ENCODE assay signal across 9 mouse cellular contexts in genomic region chr7:16463214-16463613, GRCm38 (mm10). TPM values are rescaled to one million over a fixed set of nuclear protein-coding genes. Genes with fewer than 3 reads are reported as not detected.
DNase-seq lines count a peak whose midpoint lies in the region; ATAC-seq and TF ChIP-seq lines count a peak whose summit lies in the region.
"Had no signal": no experiment of that assay in that cellular context is flagged by ENCODE, and none has a peak within 500 bp of the region (broad histone marks: within the 10 kb centered on the region; RNA-seq: fewer than 3 reads in every experiment).

No protein-coding gene starts in this region.

- H3K9ac ChIP-seq in lung, embryonic 16.5 days (ENCODE audit: low read length), result no peak overlapping the region

- peaks cover 3% of the 10 kb centered on the region; the same call in 1 of the 2 replicates for H3K27me3 ChIP-seq in lung, embryonic 16.5 days (ENCODE audit: control insufficient read depth, insufficient read depth, low read depth, low read length)
- no peaks in the 10 kb centered on the region for H3K27me3 ChIP-seq in thymus, adult 2 months (ENCODE audit: control insufficient read depth, insufficient read depth, low read length)

- TF ChIP-seq POLR2A in thymus, adult 2 months (IDR thresholded peaks at IDR 0.05; ENCODE audit: control insufficient read depth, extremely low read depth, insufficient read depth, low read length, poor library complexity), result no peak

- DNase-seq in B cell, adult 2 months, result peak; percentile 89 to 90
- DNase-seq in adrenal gland, adult 18-20 months (ENCODE audit: low spot score in 2 of 2), result peak; percentile 79 to 85
- DNase-seq in embryo, embryonic 11.5 days (ENCODE audit: low read depth, low spot score), result peak; percentile 72
- DNase-seq in heart, adult 8-10 months (ENCODE audit: low spot score), result peak; percentile 74
- peak; percentile 85 for DNase-seq in kidney, postnatal 14 days
- DNase-seq in ovary, postnatal 10 days (ENCODE audit: low spot score), result peak; percentile 71
- peak; percentile 84 for DNase-seq in thymus, adult 2 months

- no peak overlapping the region for H3K4me3 ChIP-seq in lung, embryonic 16.5 days (ENCODE audit: low read length)
- no peak overlapping the region for H3K4me3 ChIP-seq in thymus, adult 2 months (ENCODE audit: control insufficient read depth, insufficient read depth, low read length)
- H3K4me3 ChIP-seq: erythroblast, embryonic 14.5 days had no signal

- peak; percentile 97 for TF ChIP-seq CTCF in thymus, adult 2 months (IDR thresholded peaks at IDR 0.05; ENCODE audit: borderline replicate concordance, control insufficient read depth, extremely low read depth, insufficient read depth, low read length, poor library complexity)

- peak; percentile 67; the same call in 1 of the 2 replicates for ATAC-seq in lung, embryonic 16.5 days (ENCODE audit: low read depth)

- no peak overlapping the region for H3K4me2 ChIP-seq in lung, embryonic 16.5 days (ENCODE audit: low read depth, low read length)

- H3K4me1 ChIP-seq in lung, embryonic 16.5 days (replicated peaks; ENCODE audit: control insufficient read depth, insufficient read depth, low read length), result no peaks in the 10 kb centered on the region
- no peaks in the 10 kb centered on the region for H3K4me1 ChIP-seq in thymus, adult 2 months (replicated peaks; ENCODE audit: control insufficient read depth, insufficient read depth, low read length)

- WGBS in lung, embryonic 16.5 days, result 2% methylated on average over 14 of the region's 14 CpGs
- WGBS in thymus, adult 2 months, result 1% methylated on average over 14 of the region's 14 CpGs

- H3K27ac ChIP-seq in lung, embryonic 16.5 days (ENCODE audit: low read length), result no peak overlapping the region
- H3K27ac ChIP-seq in thymus, adult 2 months (ENCODE audit: control insufficient read depth, insufficient read depth, low read length), result no peak overlapping the region

- H3K9me3 ChIP-seq in lung, embryonic 16.5 days (ENCODE audit: control insufficient read depth, low read length), result no peaks in the 10 kb centered on the region

- H3K36me3 ChIP-seq in lung, embryonic 16.5 days (ENCODE audit: control insufficient read depth, insufficient read depth, low read length), result no peaks in the 10 kb centered on the region
- H3K36me3 ChIP-seq in thymus, adult 2 months (ENCODE audit: control insufficient read depth, insufficient read depth, low read length), result no peaks in the 10 kb centered on the region

RNA-seq across cellular contexts. Expression of gene Tmem160, which starts 10.6 kb away (rescaled TPM):
- total RNA-seq in adrenal gland, adult 18-20 months (2021), result 10 to 100 TPM; 60.1 to 61.7 TPM
- total RNA-seq in heart, adult 8-10 months (2022), result 10 to 100 TPM; 79.6 to 97.6 (median 89.8) TPM
- polyA plus RNA-seq in lung, embryonic 16.5 days (2015; fragmentation: Nextera tagmentation; extraction: Ambion mirVana), result 34.8 and 39.1 TPM in 2 replicates
- polyA plus RNA-seq in thymus, adult 2 months (2012; rRNA removed), result 225 and 228 TPM in 2 replicates

RNA-seq across cellular contexts. Expression of gene Npas1, which starts 14.3 kb away (rescaled TPM):
- total RNA-seq in adrenal gland, adult 18-20 months (2021), result not detected
- not detected for total RNA-seq in heart, adult 8-10 months (2022)
- polyA plus RNA-seq in lung, embryonic 16.5 days (2015; fragmentation: Nextera tagmentation; extraction: Ambion mirVana), result 0.38 and 0.39 TPM in 2 replicates
- polyA plus RNA-seq in thymus, adult 2 months (2012; rRNA removed), result 0.17 and 0.28 TPM in 2 replicates
- polyA plus RNA-seq: erythroblast, embryonic 14.5 days had no signal
